Mouse (Mus musculus): ENCODE data around the gene Zbtb20. TPM values are rescaled to one million over a fixed set of nuclear protein-coding genes. Genes with fewer than 3 reads are reported as not detected.

Gene Zbtb20
- polyA plus RNA-seq, 1 experiment: 13.7 TPM

DNA sequence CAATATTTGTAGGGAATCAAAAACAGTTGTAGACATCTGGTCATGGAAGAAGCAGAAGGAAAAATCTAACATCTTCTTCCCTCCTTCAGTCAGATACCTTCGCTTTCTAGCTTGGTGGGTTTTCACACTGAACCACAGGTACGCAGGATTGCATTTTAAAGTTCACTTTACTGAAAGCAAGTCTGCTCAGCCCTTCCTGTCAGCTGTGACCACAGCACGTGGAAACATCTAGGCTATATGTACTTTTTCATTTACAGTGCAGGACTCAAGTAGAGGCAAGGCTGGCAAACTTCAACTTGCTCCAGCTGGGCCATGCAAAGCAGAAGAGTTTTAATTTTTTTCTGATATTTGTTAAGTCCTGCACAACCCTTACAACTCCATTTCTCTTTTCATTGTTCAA, 424.7 kb downstream of the Zbtb20 start:
- H3K4me1 ChIP-seq (ENCODE audit: control insufficient read depth, insufficient read depth, low read length): no peaks in the 10 kb centered on the region
- H3K4me3 ChIP-seq (ENCODE audit: insufficient read depth, low read length): no peak overlapping the region
- TF ChIP-seq POLR2A (IDR thresholded peaks at IDR 0.05; ENCODE audit: low read depth, low read length): no peak
- no peak for TF ChIP-seq CTCF (IDR thresholded peaks at IDR 0.05; ENCODE audit: borderline replicate concordance, insufficient read depth, low read length)
- H3K27ac ChIP-seq (ENCODE audit: insufficient read depth, low read length): no peak overlapping the region

DNA sequence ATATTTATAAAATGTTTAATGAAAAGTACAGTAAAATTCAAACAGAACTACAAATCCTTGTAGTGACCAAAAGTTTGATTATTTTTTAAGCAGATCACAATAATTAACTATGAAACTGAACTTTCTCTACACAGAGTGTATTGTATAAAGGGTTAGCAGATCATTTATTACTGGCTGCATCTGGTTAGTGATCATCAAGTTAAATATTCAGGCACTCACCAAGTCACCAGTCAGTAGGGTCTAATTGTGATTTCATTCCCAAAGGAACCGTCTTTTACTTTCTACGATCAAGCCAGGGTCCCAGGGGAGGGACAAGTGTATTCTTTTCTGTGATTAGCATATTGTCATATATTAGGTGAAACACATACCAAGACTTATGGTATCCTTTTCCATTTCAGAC, 426.5 kb downstream of the Zbtb20 start:
- H3K4me1 ChIP-seq (ENCODE audit: control insufficient read depth, insufficient read depth, low read length): no peaks in the 10 kb centered on the region
- no peak overlapping the region for H3K4me3 ChIP-seq (ENCODE audit: insufficient read depth, low read length)
- no peak overlapping the region for H3K27ac ChIP-seq (ENCODE audit: insufficient read depth, low read length)
- TF ChIP-seq POLR2A (IDR thresholded peaks at IDR 0.05; ENCODE audit: low read depth, low read length) (no peak), CTCF (IDR thresholded peaks at IDR 0.05; ENCODE audit: borderline replicate concordance, insufficient read depth, low read length) (no peak)

DNA sequence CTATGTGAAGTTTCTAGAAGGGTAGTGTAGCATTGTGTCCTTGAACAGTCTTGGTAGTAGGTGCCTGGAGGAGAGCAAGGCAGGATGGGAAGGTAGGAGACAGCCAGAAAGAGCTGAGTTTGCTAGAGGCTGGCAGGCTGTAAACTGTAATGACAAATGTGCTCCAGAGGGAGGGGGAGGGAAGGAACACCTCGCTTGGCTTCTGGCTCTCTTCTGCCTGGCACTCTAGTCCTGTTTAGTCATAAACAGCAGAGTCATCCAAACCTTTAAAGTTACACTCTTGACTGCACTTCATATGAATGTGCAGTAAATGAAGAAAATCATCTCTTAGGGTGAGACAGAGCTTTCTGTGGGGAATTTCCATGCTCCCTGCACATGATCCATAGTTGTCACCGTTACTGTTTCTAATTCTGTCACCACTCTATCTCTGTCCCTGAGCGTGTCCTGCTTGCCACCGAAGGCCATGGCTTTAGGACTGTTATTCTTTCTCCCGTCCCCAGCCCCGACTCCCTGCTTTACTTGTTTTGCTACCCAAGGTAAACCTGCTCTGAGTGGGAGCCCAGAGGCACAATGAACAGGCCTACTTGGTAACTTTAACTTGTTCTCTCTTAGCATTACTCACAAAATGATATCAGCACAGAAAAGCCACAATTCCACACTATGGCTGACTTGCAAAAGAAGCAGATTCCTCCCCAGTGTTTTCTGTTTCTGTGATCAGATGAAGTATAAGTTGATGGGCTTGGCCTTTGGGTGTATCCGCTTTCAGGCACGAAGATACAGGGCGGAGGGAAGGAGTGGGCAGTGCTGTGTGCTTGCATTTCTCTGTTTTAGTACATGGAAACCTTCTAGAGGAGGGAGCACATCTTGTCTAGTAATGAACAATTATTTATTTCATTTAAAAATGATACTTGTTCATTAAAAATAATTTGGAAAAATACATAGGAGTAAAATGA, 427.8 kb downstream of the Zbtb20 start:
- TF ChIP-seq CTCF (IDR thresholded peaks at IDR 0.05; ENCODE audit: borderline replicate concordance, insufficient read depth, low read length) (no peak), POLR2A (IDR thresholded peaks at IDR 0.05; ENCODE audit: low read depth, low read length) (no peak)
- Histone ChIP-seq H3K27ac (ENCODE audit: insufficient read depth, low read length) (no peak overlapping the region), H3K4me1 (ENCODE audit: control insufficient read depth, insufficient read depth, low read length) (no peaks in the 10 kb centered on the region), H3K4me3 (ENCODE audit: insufficient read depth, low read length) (no peak overlapping the region)

- Histone ChIP-seq H3K27ac (ENCODE audit: insufficient read depth, low read length) (no peak overlapping the region), H3K4me3 (ENCODE audit: insufficient read depth, low read length) (no peak overlapping the region), H3K4me1 (ENCODE audit: control insufficient read depth, insufficient read depth, low read length) (no peaks in the 10 kb centered on the region)
- TF ChIP-seq POLR2A (IDR thresholded peaks at IDR 0.05; ENCODE audit: low read depth, low read length): no peak
- no peak for TF ChIP-seq CTCF (IDR thresholded peaks at IDR 0.05; ENCODE audit: borderline replicate concordance, insufficient read depth, low read length)
These were observed 434.3 kb downstream of the Zbtb20 start for GRCm38 (mm10) chr16:43309968-43310431.

DNA sequence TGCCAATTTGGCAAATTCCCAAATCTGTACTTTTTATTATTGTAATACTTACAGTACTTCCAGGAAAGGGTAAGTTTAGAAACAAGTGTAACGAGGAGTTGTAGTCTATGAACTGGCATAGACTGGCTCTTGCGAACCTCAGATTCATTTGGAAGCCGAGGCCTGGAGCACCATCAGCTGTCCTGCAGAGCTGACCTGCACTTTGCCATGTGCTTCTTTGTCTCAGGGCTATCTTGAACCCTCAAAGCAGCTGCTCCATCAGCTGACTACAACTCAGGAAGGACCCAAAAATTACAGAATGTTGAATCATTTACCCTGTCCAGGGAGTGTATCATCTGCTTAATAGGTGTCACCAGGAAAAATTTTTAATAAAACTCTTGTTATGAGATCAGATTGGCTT, 448.3 kb downstream of the Zbtb20 start:
- no peak overlapping the region for H3K27ac ChIP-seq (ENCODE audit: insufficient read depth, low read length)
- H3K4me1 ChIP-seq (ENCODE audit: control insufficient read depth, insufficient read depth, low read length): no peaks in the 10 kb centered on the region
- no peak overlapping the region for H3K4me3 ChIP-seq (ENCODE audit: insufficient read depth, low read length)
- TF ChIP-seq CTCF (IDR thresholded peaks at IDR 0.05; ENCODE audit: borderline replicate concordance, insufficient read depth, low read length): no peak
- no peak for TF ChIP-seq POLR2A (IDR thresholded peaks at IDR 0.05; ENCODE audit: low read depth, low read length)

DNA sequence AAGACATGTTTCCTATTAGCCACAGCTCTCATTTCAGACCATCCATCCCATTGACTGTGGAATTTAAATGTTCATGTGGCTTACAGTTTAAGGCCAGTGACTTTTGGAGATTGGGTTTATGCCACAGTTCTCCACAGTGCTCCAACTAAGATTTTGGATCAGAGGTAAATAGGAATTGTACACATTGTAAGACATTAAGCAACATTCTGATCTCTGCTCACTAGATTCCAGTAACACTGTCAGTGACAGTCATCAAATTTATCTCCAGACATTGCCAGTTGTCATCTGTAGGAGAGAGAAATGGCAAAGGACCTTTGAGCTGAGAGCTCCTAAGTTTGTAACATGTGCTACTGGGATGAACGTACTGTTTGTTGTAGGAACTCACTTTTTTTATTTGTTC, 452.5 kb downstream of the Zbtb20 start:
- Histone ChIP-seq H3K4me3 (ENCODE audit: insufficient read depth, low read length) (no peak overlapping the region), H3K27ac (ENCODE audit: insufficient read depth, low read length) (no peak overlapping the region), H3K4me1 (ENCODE audit: control insufficient read depth, insufficient read depth, low read length) (no peaks in the 10 kb centered on the region)
- TF ChIP-seq POLR2A (IDR thresholded peaks at IDR 0.05; ENCODE audit: low read depth, low read length) (no peak), CTCF (IDR thresholded peaks at IDR 0.05; ENCODE audit: borderline replicate concordance, insufficient read depth, low read length) (no peak)

DNA sequence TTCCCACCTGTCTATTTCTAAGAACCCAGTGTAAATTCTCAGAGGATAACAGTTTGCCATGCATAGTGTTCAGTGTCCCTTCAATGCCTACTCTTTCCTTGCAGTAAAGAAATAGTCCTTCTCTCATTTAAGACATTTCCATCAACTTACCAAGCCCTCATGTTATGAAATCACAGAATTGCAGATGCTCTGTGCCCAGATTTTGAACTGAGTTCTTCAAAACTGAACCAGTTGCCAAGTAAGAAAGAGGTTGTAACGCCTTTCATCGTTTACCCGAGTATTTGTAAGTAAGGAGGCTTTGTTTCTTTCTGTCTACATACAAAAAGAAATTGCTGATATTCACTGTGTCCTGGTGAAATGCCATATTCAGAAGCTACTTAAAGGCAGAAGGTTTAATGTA, 454.5 kb downstream of the Zbtb20 start:
- TF ChIP-seq POLR2A (IDR thresholded peaks at IDR 0.05; ENCODE audit: low read depth, low read length) (no peak), CTCF (IDR thresholded peaks at IDR 0.05; ENCODE audit: borderline replicate concordance, insufficient read depth, low read length) (no peak)
- H3K27ac ChIP-seq (ENCODE audit: insufficient read depth, low read length): no peak overlapping the region
- no peaks in the 10 kb centered on the region for H3K4me1 ChIP-seq (ENCODE audit: control insufficient read depth, insufficient read depth, low read length)
- H3K4me3 ChIP-seq (ENCODE audit: insufficient read depth, low read length): no peak overlapping the region

GRCm38 (mm10) chr16:43331440-43331839, 455.8 kb downstream of the Zbtb20 start:
- Histone ChIP-seq H3K4me3 (ENCODE audit: insufficient read depth, low read length) (no peak overlapping the region), H3K4me1 (ENCODE audit: control insufficient read depth, insufficient read depth, low read length) (no peaks in the 10 kb centered on the region), H3K27ac (ENCODE audit: insufficient read depth, low read length) (no peak overlapping the region)
- TF ChIP-seq POLR2A (IDR thresholded peaks at IDR 0.05; ENCODE audit: low read depth, low read length) (no peak), CTCF (IDR thresholded peaks at IDR 0.05; ENCODE audit: borderline replicate concordance, insufficient read depth, low read length) (no peak)

DNA sequence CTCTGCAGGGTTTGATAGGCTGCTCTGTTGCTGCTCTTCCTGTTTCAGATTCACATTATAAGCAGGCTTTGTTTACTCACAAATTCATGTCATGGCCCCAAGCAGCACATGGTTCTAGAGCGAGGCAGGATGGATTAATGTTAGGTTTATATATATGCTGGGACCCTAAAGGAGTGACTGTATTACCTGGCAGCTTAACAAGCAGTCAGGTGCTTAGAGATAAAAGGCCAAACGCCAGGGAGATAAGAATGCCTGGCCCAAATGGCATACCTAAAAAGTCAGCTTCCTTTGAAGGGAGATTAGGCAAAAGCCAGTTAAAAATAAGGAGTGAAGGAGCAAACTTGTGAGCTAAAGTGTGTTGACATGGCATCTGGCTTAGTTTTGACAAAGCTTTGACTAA, 457.1 kb downstream of the Zbtb20 start:
- Histone ChIP-seq H3K4me1 (ENCODE audit: control insufficient read depth, insufficient read depth, low read length) (no peaks in the 10 kb centered on the region), H3K27ac (ENCODE audit: insufficient read depth, low read length) (no peak overlapping the region), H3K4me3 (ENCODE audit: insufficient read depth, low read length) (no peak overlapping the region)
- no peak for TF ChIP-seq CTCF (IDR thresholded peaks at IDR 0.05; ENCODE audit: borderline replicate concordance, insufficient read depth, low read length)
- TF ChIP-seq POLR2A (IDR thresholded peaks at IDR 0.05; ENCODE audit: low read depth, low read length): no peak

DNA sequence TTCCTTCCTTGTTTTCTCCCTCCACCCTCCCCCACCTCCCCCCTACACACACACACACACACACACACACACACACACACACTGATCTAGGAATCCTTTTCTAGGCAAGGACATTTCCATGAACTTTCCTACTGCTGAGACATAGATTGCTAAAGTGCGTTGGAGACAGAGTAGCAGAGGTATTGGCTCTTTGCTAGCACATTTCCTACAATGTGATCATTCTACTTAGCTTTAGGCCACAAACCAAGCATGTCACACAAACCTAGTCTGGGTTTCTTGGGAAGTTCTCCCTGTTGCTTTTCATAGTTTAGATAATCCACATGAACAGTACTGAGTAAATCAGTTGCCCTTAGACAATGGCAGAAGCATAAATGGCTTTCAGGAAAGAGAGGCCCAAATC, 457.6 kb downstream of the Zbtb20 start:
- Histone ChIP-seq H3K27ac (ENCODE audit: insufficient read depth, low read length) (no peak overlapping the region), H3K4me1 (ENCODE audit: control insufficient read depth, insufficient read depth, low read length) (no peaks in the 10 kb centered on the region), H3K4me3 (ENCODE audit: insufficient read depth, low read length) (no peak overlapping the region)
- no peak for TF ChIP-seq CTCF (IDR thresholded peaks at IDR 0.05; ENCODE audit: borderline replicate concordance, insufficient read depth, low read length)
- TF ChIP-seq POLR2A (IDR thresholded peaks at IDR 0.05; ENCODE audit: low read depth, low read length): no peak
